Mouse (Mus musculus) layer of hippocampus, adult 2 months (tissue): ENCODE results near the gene Vmn1r4. TPM values are rescaled to one million over a fixed set of nuclear protein-coding genes. Genes with fewer than 3 reads are reported as not detected.

Source experiments
- DNase-seq, 2 experiments: peaks; one replicate each; pipeline ENCODE4 v3.0.0; 2022; ENCODE audit warnings: low spot score in 2 of 2
- H3K27ac ChIP-seq: fragments of 200-600 bp; 2 replicates; pipeline ENCODE4 v1.8.1; 2022
- H3K4me3 ChIP-seq: fragments of 200-600 bp; 2 replicates; pipeline ENCODE4 v1.8.1; 2022; ENCODE audit warnings: mild to moderate bottlenecking
- CTCF ChIP-seq: fragments of 200-600 bp; conservative IDR thresholded peaks from 2 replicates; pipeline ENCODE4 v1.8.1; 2022; ENCODE audit warnings: antibody characterized with exemption, mild to moderate bottlenecking, moderate library complexity
- total RNA-seq, 2 experiments: library from RNA; stranded (reverse); gene quantifications; 2 replicates each; pipeline ENCODE4 v1.2.3; 2021

The Vmn1r4 gene
- total RNA-seq, 2 experiments from 2014 or later: 0.22 to 0.59 TPM

GRCm38 (mm10) chr6:56923331-56923725, 487 bp upstream of the Vmn1r4 start:
- no peak for TF ChIP-seq CTCF
- H3K4me3 ChIP-seq: peak overlapping the region; percentile 97
- H3K27ac ChIP-seq: peak overlapping the region; percentile 95
- DNase-seq: peak in 1 of 2 experiments; percentile 34

GRCm38 (mm10) chr6:56931648-56932415, 8.0 kb downstream of the Vmn1r4 start:
- TF ChIP-seq CTCF: no peak
- no peak for DNase-seq

GRCm38 (mm10) chr6:56932464-56932863, 8.6 kb downstream of the Vmn1r4 start:
- TF ChIP-seq CTCF: no peak
- no peak overlapping the region for H3K27ac ChIP-seq
- DNase-seq: no peak
- no peak overlapping the region for H3K4me3 ChIP-seq

More at GRCm38 (mm10) chr6:56931648-56932415, 8.0 kb downstream of the Vmn1r4 start:
- Histone ChIP-seq H3K4me3 (no peak overlapping the region), H3K27ac (no peak overlapping the region)

- Histone ChIP-seq H3K4me3 (no peak overlapping the region), H3K27ac (no peak overlapping the region)
- DNase-seq: no peak
- no peak for TF ChIP-seq CTCF
Observed at GRCm38 (mm10) chr6:56934366-56934765, 10.6 kb downstream of the Vmn1r4 start.

GRCm38 (mm10) chr6:56956436-56956835, 32.6 kb downstream of the Vmn1r4 start:
- no peak for TF ChIP-seq CTCF
- H3K4me3 ChIP-seq: no peak overlapping the region
- DNase-seq: no peak
- H3K27ac ChIP-seq: no peak overlapping the region

GRCm38 (mm10) chr6:56969973-56970372, 46.2 kb downstream of the Vmn1r4 start, which contains the start of gene Vmn1r5:
Gene Vmn1r5, plus strand, starts transcription at chr6:56970273.
- no peak for TF ChIP-seq CTCF

GRCm38 (mm10) chr6:56996943-56997342, 73.1 kb downstream of the Vmn1r4 start, which contains the start of gene Vmn1r6:
Gene Vmn1r6, plus strand, starts transcription at chr6:56997243.
- no peak for TF ChIP-seq CTCF
- no peak within 1 kb of the TSS for H3K4me3 ChIP-seq
- no peak within 1 kb of the TSS for H3K27ac ChIP-seq
- no peak for DNase-seq

More at GRCm38 (mm10) chr6:56969973-56970372, 46.2 kb downstream of the Vmn1r4 start, which contains the start of gene Vmn1r5:
- Histone ChIP-seq H3K4me3 (no peak within 1 kb of the TSS), H3K27ac (no peak within 1 kb of the TSS)
- DNase-seq: no peak

Other genes starting within 250 kb of the Vmn1r4 start
- gene Lsm5, start 219.3 kb upstream of the Vmn1r4 start, total RNA-seq: 10 to 100 TPM; 12.7 to 14.3 TPM
- 10 to 100 TPM; 42.5 to 44.4 TPM for gene Avl9, start 209.1 kb upstream of the Vmn1r4 start, total RNA-seq
- 10 to 100 TPM; 50.7 to 51.4 TPM for gene Kbtbd2, start 126.2 kb upstream of the Vmn1r4 start, total RNA-seq
- 10 to 100 TPM; 27.0 to 28.9 TPM for gene Fkbp9, start 92.0 kb upstream of the Vmn1r4 start, total RNA-seq
- gene Nt5c3, start 83 bp upstream of the Vmn1r4 start, total RNA-seq: 10 to 100 TPM; 40.6 to 44.3 TPM
- not detected for gene Vmn1r5, start 46.3 kb downstream of the Vmn1r4 start, total RNA-seq
- not detected for gene Vmn1r6, start 73.2 kb downstream of the Vmn1r4 start, total RNA-seq
- gene Vmn1r7, start 101.3 kb downstream of the Vmn1r4 start, total RNA-seq: not detected
- not detected for gene Vmn1r8, start 108.3 kb downstream of the Vmn1r4 start, total RNA-seq
- gene Vmn1r9, start 142.8 kb downstream of the Vmn1r4 start, total RNA-seq: not detected
- gene Vmn1r10, start 185.4 kb downstream of the Vmn1r4 start, total RNA-seq: not detected
- gene Vmn1r11, start 209.4 kb downstream of the Vmn1r4 start, total RNA-seq: not detected
- not detected for gene Vmn1r12, start 232.9 kb downstream of the Vmn1r4 start, total RNA-seq